Mouse (Mus musculus): ENCODE measurements at regions not wholly inside any gene's neighbourhood (a gene's known extent, or its start where the extent isn't known, plus 50 kb on each side); places are given as distances from the start of the nearest gene placed in this dataset.
"Not testable (repeated sequence)": the region's sequence is repeated elsewhere in the genome, so short reads cannot be mapped to it uniquely, and the experiment has no call there.

- no peak for DNase-seq (ENCODE audit: low spot score in 2 of 2)
Measured at GRCm38 (mm10) chr12:11037951-11038350, 112.9 kb downstream of the Kcns3 start.

- no peak for DNase-seq (ENCODE audit: low spot score in 2 of 2)
Measured at GRCm38 (mm10) chr12:11020571-11021545, 130.0 kb downstream of the Kcns3 start.

DNA sequence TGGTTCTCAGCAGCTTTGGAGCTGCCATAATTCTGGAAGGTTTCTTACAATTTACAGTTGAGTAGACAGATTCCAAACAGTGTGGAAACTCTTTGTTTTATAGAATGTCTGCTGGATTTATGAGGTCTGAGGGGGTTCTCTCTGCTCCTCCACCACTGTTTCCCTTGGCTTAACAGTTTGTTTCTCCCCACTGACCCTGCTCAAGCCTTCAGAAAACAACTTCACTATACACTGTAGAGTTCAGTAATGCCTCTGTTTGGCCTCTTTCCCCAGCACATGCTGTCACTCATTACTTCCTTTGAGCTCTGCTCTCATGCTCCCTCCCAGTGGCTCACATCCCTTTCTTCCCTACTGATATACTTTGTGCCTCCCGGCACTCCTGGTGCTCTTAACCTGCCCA lies 139.7 kb downstream of the Kcns3 start:
- DNase-seq (ENCODE audit: low spot score in 2 of 2), result no peak

GRCm38 (mm10) chr12:10984295-10984694 lies 166.6 kb downstream of the Kcns3 start:
- no peak for DNase-seq (ENCODE audit: low spot score in 2 of 2)

DNA sequence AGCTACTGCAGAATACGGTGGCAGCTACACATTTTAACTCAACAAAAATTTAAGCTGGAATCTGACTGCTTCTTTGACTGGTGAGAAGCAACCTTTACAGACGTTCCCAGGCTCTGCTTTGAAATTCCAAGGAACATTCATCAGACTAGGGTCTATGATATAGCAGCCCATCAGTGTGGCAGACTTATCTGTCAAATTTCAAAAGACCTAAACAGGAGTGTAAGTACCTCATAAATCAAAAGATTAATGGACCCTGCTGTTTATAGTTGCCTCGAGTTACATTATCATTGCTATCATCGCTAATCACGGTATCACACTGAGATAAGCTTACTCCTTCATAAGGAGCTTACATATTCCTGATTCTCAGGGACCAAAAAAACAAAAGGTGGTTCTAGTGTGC lies 201.7 kb downstream of the Kcns3 start:
- no peak for DNase-seq (ENCODE audit: low spot score in 2 of 2)

DNA sequence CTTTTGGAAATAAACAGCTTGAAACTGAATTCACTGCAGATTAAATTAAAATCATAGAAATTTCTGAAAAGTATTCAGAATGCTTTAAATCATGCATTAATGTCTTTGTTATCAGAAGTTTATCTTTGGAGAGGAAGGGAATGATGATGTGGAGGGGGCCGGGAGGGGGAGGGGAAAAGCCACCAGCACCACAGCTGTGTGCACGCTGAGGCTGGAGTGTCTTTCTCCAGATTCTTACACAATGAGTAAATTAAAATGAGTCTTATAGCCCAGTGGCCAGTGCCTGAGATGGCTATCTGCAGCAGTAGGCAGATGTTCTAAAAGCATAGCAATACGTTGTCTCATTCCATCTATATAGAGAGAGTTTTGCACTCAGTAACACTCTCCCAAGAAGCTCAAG lies 209.8 kb downstream of the Kcns3 start:
- no peak for DNase-seq (ENCODE audit: low spot score in 2 of 2)

DNA sequence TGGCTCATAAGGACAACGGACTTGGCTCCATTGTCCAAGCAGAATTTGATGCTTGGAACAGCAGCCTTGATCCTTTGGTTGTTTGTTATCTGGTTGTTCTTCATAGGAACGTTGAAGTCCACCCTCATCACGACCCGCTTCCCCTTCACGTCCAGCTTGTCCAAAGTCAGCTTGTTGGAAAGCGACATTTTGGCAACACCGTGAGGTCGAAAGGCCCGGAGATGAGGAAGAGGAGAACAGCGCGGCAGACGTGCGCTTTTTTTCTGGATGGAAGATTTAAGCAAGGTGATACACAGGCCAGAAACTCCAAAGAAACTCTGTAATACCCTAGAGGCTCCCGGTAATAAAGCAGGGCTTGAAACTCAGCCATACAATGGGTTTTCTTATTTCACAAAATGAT lies 250.8 kb downstream of the Kcns3 start:
- not testable (repeated sequence) for DNase-seq (ENCODE audit: low spot score in 2 of 2)

- DNase-seq (ENCODE audit: low spot score in 2 of 2), result no peak
Measured at GRCm38 (mm10) chr12:10878791-10879190, 272.1 kb downstream of the Kcns3 start.

DNA sequence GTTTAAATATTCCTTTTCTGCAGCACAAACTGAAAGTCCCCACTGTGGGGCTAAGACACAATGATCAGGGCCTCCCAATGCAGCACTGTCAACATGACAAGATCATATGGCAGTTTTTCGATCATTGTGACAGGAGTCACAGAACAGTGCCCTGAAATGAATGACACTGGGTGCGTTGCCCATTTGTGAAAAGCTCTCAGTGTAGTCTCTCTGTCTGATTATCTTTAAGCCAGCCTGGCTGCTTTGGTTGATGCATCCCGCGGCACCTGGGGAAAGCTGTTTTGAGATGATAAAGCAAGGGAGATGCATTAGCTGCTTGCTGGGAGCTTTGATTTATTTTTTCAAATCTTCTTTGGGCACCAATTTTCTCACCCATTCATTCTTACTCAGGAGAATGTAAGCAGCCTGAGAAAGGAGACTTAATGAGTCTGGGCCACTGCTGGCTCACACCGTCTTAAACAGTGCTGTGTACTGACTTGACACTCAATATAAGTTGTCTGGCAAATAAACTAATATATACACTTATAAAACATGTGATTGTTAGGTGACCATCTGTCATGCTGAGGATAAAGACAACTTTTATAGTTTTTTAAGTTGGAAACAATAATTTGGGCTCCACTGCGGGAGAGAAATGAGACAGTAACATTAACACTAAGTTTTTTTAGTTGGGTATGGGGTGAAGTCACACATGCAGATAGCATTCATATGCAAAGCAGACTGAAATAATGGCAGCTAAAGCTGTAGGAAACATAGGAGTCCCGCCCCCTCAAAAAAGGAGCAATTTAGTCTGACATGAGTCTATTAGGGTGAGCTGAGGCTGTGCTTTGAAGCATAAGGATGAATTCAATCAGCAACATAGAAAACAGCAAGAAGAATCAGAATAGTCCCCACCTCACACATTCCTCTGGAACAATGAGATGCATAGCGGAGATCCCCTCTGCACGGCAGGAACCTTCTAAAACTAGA lies 276.0 kb downstream of the Kcns3 start:
- no peak for DNase-seq (ENCODE audit: low spot score in 2 of 2)

- DNase-seq (ENCODE audit: low spot score in 2 of 2), result no peak
Measured at GRCm38 (mm10) chr12:10873716-10874401, 277.0 kb downstream of the Kcns3 start.

GRCm38 (mm10) chr12:10867674-10868635 lies 282.9 kb downstream of the Kcns3 start:
- no peak for DNase-seq (ENCODE audit: low spot score in 2 of 2)

GRCm38 (mm10) chr12:10866907-10867538 lies 283.8 kb downstream of the Kcns3 start:
- DNase-seq (ENCODE audit: low spot score in 2 of 2), result peak in 1 of 2 experiments; percentile 61

GRCm38 (mm10) chr12:10865294-10865693 lies 285.6 kb downstream of the Kcns3 start:
- DNase-seq (ENCODE audit: low spot score in 2 of 2), result no peak

DNA sequence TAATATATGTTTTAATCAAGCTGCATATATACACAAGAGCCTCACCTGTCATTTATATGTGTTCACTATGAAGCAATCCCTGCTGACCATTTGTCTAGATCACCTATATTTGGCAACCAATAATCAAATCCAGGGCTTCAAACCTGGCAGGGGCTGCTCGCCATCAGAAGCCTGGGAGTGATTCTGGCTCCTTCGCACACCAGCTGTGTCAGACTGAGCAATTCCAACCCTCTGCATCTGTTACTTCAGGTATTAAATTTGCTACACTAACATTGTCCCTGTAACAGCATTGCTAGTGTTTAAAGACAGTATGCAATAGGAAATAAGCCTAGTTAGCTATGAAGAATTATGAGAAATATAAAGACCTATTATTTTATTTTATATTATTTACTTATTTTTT lies 330.5 kb downstream of the Kcns3 start:
- peak in 1 of 2 experiments; percentile 6 for DNase-seq (ENCODE audit: low spot score in 2 of 2)

GRCm38 (mm10) chr12:10818083-10818482 lies 332.8 kb downstream of the Kcns3 start:
- DNase-seq (ENCODE audit: low spot score in 2 of 2), result no peak

DNA sequence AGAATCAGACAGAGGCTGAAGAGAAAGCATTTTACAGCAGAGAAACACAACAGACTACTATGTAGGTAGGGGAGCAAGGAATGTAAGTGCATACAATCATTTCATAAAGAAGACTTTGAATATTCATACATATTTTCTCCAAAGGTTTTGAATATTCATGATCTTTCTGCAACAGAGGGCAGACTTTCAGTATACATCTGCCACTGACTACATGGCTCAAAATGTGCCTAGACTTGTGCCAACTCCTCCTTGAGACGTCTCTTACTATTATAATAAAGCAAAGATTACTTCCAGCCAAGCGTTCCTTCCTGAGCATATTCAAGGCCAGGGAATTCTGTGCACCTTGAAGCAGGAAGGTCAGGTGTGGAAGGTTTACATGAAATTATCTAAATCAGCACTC lies 333.3 kb downstream of the Kcns3 start:
- DNase-seq (ENCODE audit: low spot score in 2 of 2), result no peak

- DNase-seq (ENCODE audit: low spot score in 2 of 2), result no peak
Measured at GRCm38 (mm10) chr12:10810597-10810996, 340.3 kb downstream of the Kcns3 start.

GRCm38 (mm10) chr12:10804491-10804890 lies 346.4 kb downstream of the Kcns3 start:
- no peak for DNase-seq (ENCODE audit: low spot score in 2 of 2)

Data from left cerebral cortex, adult 8-10 months (tissue).